Comparison of ENCODE assay signal across 9 mouse cellular contexts in the genomic region with DNA sequence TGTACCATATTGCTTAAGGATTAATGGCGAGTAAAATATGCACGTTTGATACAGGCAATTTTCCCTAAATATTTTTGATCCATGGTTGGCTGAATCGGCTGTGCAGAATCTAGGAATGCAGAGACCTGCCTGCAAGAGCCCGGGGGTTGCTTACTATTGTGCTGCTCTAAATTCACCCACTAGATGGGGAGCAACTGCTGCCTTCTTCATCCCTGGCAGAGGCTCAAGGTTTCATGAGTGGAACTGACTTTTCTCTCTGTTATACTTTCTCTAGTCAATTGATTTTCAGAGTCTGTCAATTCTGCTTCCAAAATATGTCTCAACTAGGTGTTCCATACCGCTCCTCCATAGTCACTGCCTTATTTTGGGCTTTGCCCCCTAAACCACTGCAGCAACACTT.
A peak's percentile ranks its signal among the peaks of the same experiment; 100 is the strongest.
DNase-seq lines count a peak whose midpoint lies in the region; ATAC-seq and TF ChIP-seq lines count a peak whose summit lies in the region.
"Had no signal": no experiment of that assay in that cellular context is flagged by ENCODE, and none has a peak within 500 bp of the region (broad histone marks: within the 10 kb centered on the region; RNA-seq: fewer than 3 reads in every experiment).

No protein-coding gene starts in this region.

- peak; percentile 53; the same call in 1 of the 2 replicates for ATAC-seq in liver, postnatal 0 days

- no peaks in the 10 kb centered on the region for H3K9me3 ChIP-seq in liver, postnatal 0 days (ENCODE audit: low read length)
- no peaks in the 10 kb centered on the region for H3K9me3 ChIP-seq in hindbrain, embryonic 10.5 days

- intact Hi-C loops in heart, postnatal 25 days (cut with DNase I), result loop anchor here (1.0 kb wide), 1 partner anchor 135 kb away; no protein-coding TSS in a partner anchor

- H3K4me3 ChIP-seq in liver, postnatal 0 days (ENCODE audit: low read depth, low read length), result no peak overlapping the region
- no peak overlapping the region for H3K4me3 ChIP-seq in hindbrain, embryonic 10.5 days

- H3K4me2 ChIP-seq in liver, postnatal 0 days (ENCODE audit: low read depth, low read length), result no peak overlapping the region

- H3K4me1 ChIP-seq in liver, postnatal 0 days (ENCODE audit: insufficient read depth), result no peaks in the 10 kb centered on the region
- peaks cover 12% of the 10 kb centered on the region; the same call in 1 of the 2 replicates for H3K4me1 ChIP-seq in hindbrain, embryonic 10.5 days (replicated peaks)

- peaks cover 6% of the 10 kb centered on the region; the same call in 1 of the 2 replicates for H3K27me3 ChIP-seq in liver, postnatal 0 days (ENCODE audit: insufficient read depth, low read length)
- peaks cover 4% of the 10 kb centered on the region for H3K27me3 ChIP-seq in hindbrain, embryonic 10.5 days (ENCODE audit: insufficient read depth, poor library complexity, severe bottlenecking)

- H3K9ac ChIP-seq in liver, postnatal 0 days (replicated peaks), result no peak overlapping the region

- H3K27ac ChIP-seq in liver, postnatal 0 days (ENCODE audit: low read depth), result no peak overlapping the region
- no peak overlapping the region for H3K27ac ChIP-seq in hindbrain, embryonic 10.5 days

- TF ChIP-seq EP300 in liver, postnatal 0 days (IDR thresholded peaks at IDR 0.05; ENCODE audit: low read depth), result no peak

- WGBS in liver, postnatal 0 days (ENCODE audit: insufficient replicate concordance), result 65% methylated on average over 5 of the region's 5 CpGs
- 82% methylated on average over 5 of the region's 5 CpGs for WGBS in hindbrain, embryonic 10.5 days

- TF ChIP-seq CTCF in liver, postnatal 0 days (IDR thresholded peaks at IDR 0.05; ENCODE audit: low read depth), result peak; percentile 60

- peak; percentile 58 to 67 for DNase-seq in heart, adult 18-20 months
- no peak for DNase-seq in heart, postnatal 25 days (ENCODE audit: low spot score)
- no peak for DNase-seq in liver, postnatal 0 days
- no peak for DNase-seq in liver
- DNase-seq in adrenal gland, postnatal 36 days, result peak; percentile 61 to 76
- peak; percentile 60 for DNase-seq in lung, postnatal 36 days
- no peak for DNase-seq in urinary bladder, adult 2 months (ENCODE audit: low spot score)
- DNase-seq in hindbrain, embryonic 10.5 days (ENCODE audit: low spot score), result no peak
- DNase-seq: cerebellum, postnatal 25 days had no signal

- no peaks in the 10 kb centered on the region for H3K36me3 ChIP-seq in liver, postnatal 0 days (replicated peaks; ENCODE audit: insufficient read depth, low read length)
- no peaks in the 10 kb centered on the region for H3K36me3 ChIP-seq in hindbrain, embryonic 10.5 days

Comparison
In these comparisons a context has a peak if more than half of its experiments do, and no peak if none do; other contexts are left out.
1. DNase-seq: peak in heart, adult 18-20 months (2 of 2), adrenal gland, postnatal 36 days (2 of 2) and lung, postnatal 36 days (single experiment); none in heart, postnatal 25 days (single experiment), liver, postnatal 0 days (single experiment), liver (single experiment), urinary bladder, adult 2 months (single experiment) and hindbrain, embryonic 10.5 days (single experiment).